In genomic region chr10:60212589-60213379, GRCm38 (mm10) we compare ENCODE assay signal across 10 mouse cellular contexts. TPM values are rescaled to one million over a fixed set of nuclear protein-coding genes. Genes with fewer than 3 reads are reported as not detected.
DNase-seq lines count a peak whose midpoint lies in the region; ATAC-seq and TF ChIP-seq lines count a peak whose summit lies in the region.
"Had no signal": no experiment of that assay in that cellular context is flagged by ENCODE, and none has a peak within 500 bp of the region (broad histone marks: within the 10 kb centered on the region; RNA-seq: fewer than 3 reads in every experiment).

No protein-coding gene starts in this region.

- 28% methylated on average over 11 of the region's 11 CpGs for WGBS in forebrain, postnatal 0 days
- WGBS in lung, embryonic 16.5 days = 30% methylated on average over 11 of the region's 11 CpGs

- no peak for TF ChIP-seq CTCF in Patski (IDR thresholded peaks at IDR 0.05)
- no peak for TF ChIP-seq CTCF in forebrain, postnatal 0 days (IDR thresholded peaks at IDR 0.05; ENCODE audit: low read depth)

- intact Hi-C loops in left cerebral cortex, postnatal 4 days (cut with DNase I) = no loop called here

- H3K4me1 ChIP-seq in forebrain, postnatal 0 days (ENCODE audit: insufficient read depth) = peaks cover 7% of the 10 kb centered on the region; the same call in 1 of the 2 replicates
- peaks cover 35% of the 10 kb centered on the region for H3K4me1 ChIP-seq in lung, embryonic 16.5 days (replicated peaks; ENCODE audit: control insufficient read depth, insufficient read depth, low read length)

- H3K4me2 ChIP-seq in forebrain, postnatal 0 days (ENCODE audit: low read depth) = no peak overlapping the region
- no peak overlapping the region for H3K4me2 ChIP-seq in lung, embryonic 16.5 days (ENCODE audit: low read depth, low read length)

- no peak overlapping the region for H3K27ac ChIP-seq in forebrain, postnatal 0 days (ENCODE audit: low read depth, low read length)
- H3K27ac ChIP-seq in lung, embryonic 16.5 days (ENCODE audit: low read length) = peak overlapping the region; percentile 42

- peak; percentile 10 for ATAC-seq in Patski
- peak; percentile 58 for ATAC-seq in forebrain, postnatal 0 days
- ATAC-seq in lung, embryonic 16.5 days (ENCODE audit: low read depth) = peak; percentile 68
- ATAC-seq: inflammation-experienced regulatory T-cells, adult 6 months had no signal

- H3K36me3 ChIP-seq in forebrain, postnatal 0 days (ENCODE audit: insufficient read depth) = no peaks in the 10 kb centered on the region
- no peaks in the 10 kb centered on the region for H3K36me3 ChIP-seq in lung, embryonic 16.5 days (ENCODE audit: control insufficient read depth, insufficient read depth, low read length)

- H3K4me3 ChIP-seq in forebrain, postnatal 0 days (ENCODE audit: low read depth, low read length) = no peak overlapping the region
- H3K4me3 ChIP-seq in lung, embryonic 16.5 days (ENCODE audit: low read length) = no peak overlapping the region

- POLR2A ChIA-PET in Patski (lab: Charles Lee) = interaction anchor here (0.7 kb wide), 2 partner anchors 19 to 49 kb away, joined by 3 read pairs; no protein-coding TSS in a partner anchor

- peak; percentile 34 for DNase-seq in left cerebral cortex, postnatal 4 days
- DNase-seq in left cerebral cortex, adult 11 months (ENCODE audit: low spot score) = no peak
- no peak for DNase-seq in Patski (ENCODE audit: low read depth, low spot score)
- peak; percentile 36 for DNase-seq in forebrain, postnatal 0 days
- no peak for DNase-seq in testis, postnatal 10 days (ENCODE audit: low spot score)
- DNase-seq in gastrocnemius, adult 8-10 months (ENCODE audit: low spot score in 2 of 2) = no peak
- no peak for DNase-seq in spleen, postnatal 14 days (ENCODE audit: low spot score in 2 of 2)
- DNase-seq: embryo, embryonic 11 days had no signal

- no peak overlapping the region; the same call in 1 of the 2 replicates for H3K9ac ChIP-seq in forebrain, postnatal 0 days
- H3K9ac ChIP-seq in lung, embryonic 16.5 days (ENCODE audit: low read length) = no peak overlapping the region

- CTCF ChIA-PET in Patski (lab: Charles Lee) = interaction anchor here (0.6 to 1.2 kb wide), 3 partner anchors 13 to 21 kb away, joined by 3 to 7 read pairs (median 3); no protein-coding TSS in a partner anchor

- no peaks in the 10 kb centered on the region for H3K27me3 ChIP-seq in Patski
- no peaks in the 10 kb centered on the region for H3K27me3 ChIP-seq in forebrain, postnatal 0 days (ENCODE audit: insufficient read depth, low read length)
- no peaks in the 10 kb centered on the region for H3K27me3 ChIP-seq in lung, embryonic 16.5 days (ENCODE audit: control insufficient read depth, insufficient read depth, low read depth, low read length)

- in situ Hi-C loops in Patski (cut with MboI; ENCODE audit: low pct_unique_long_range_greater_than_20kb) = no loop called here

- no peaks in the 10 kb centered on the region for H3K9me3 ChIP-seq in forebrain, postnatal 0 days (ENCODE audit: low read length)
- no peaks in the 10 kb centered on the region for H3K9me3 ChIP-seq in lung, embryonic 16.5 days (ENCODE audit: control insufficient read depth, low read length)

RNA-seq across cellular contexts. Expression of gene Chst3, which starts 6.3 kb away (rescaled TPM):
- 1 to 10 TPM; 2.6 to 2.8 TPM for total RNA-seq in left cerebral cortex, postnatal 4 days (2021)
- polyA plus RNA-seq in Patski (2021) = 3.0 TPM
- total RNA-seq in forebrain, postnatal 0 days (2014; rRNA removed) = 3.9 and 5.6 TPM in 2 replicates
- polyA plus RNA-seq in forebrain, postnatal 0 days (2015; fragmentation: Nextera tagmentation; extraction: Ambion mirVana) = 0.33 and 0.61 TPM in 2 replicates
- 1.8 and 2.1 TPM in 2 replicates for polyA plus RNA-seq in lung, embryonic 16.5 days (2015; fragmentation: Nextera tagmentation; extraction: Ambion mirVana)
- under 1 TPM; 0.22 to 0.45 (median 0.32) TPM for total RNA-seq in gastrocnemius, adult 8-10 months (2022)

Comparison
In these comparisons a context has a peak if more than half of its experiments do, and no peak if none do; other contexts are left out.
1. DNase-seq: peak in left cerebral cortex, postnatal 4 days (single experiment) and forebrain, postnatal 0 days (single experiment); none in left cerebral cortex, adult 11 months (single experiment), Patski (single experiment), testis, postnatal 10 days (single experiment), gastrocnemius, adult 8-10 months (0 of 2) and spleen, postnatal 14 days (0 of 2).
2. ATAC-seq: peak in every context shown above with its lines; median percentile 68 in lung, embryonic 16.5 days; 58 in forebrain, postnatal 0 days; 10 in Patski.